Mouse (Mus musculus) heart, adult 9 months (tissue): ENCODE results near the gene Med6.
A peak's percentile ranks its signal among the peaks of the same experiment; 100 is the strongest.

Experiments
- DNase-seq, 2 experiments: peaks; one replicate each; pipeline ENCODE4 v3.0.0; 2022; ENCODE audit warnings: low spot score in 2 of 2

Med6 gene

DNA sequence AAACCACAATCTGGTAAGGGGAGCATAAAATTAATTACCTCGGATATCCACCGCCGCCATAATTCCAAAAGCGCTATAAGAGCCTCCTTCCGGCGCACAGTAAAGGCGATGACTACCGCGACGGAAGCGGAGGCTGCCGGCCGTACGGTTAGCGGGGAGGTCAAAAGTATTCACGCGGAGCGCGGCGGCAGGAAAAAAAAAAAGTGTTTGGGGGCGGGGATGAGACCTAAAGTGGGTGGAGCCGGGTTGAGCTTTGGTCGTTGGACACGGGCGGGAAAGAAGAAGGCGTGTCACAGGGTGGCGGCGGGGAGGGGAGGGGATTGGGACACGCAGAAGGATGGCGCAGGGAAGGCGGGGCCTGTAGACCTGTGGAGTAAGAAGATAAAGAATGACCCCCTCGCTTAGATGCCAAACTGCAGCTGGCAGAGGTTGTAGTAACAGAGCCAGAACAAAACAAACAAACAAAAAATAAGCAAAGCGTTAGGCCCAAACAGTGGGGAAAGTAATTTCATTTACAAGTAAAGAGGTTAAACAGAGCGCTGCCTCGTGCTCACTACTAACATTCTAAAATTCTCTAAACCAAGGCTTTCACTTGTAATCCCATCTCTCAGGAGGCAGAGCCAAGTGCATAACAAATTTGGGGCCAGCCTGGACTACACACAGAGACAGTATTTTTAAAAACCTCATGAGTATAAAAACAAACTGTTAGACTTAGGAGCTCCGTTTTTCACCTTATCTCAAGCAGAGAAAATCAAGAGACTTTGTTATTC is at the start of gene Med6:
Gene Med6 (minus strand): TSS at position 107 of the 770 bp plus-strand sequence.
- peak; percentile 89 to 92 for DNase-seq

DNA sequence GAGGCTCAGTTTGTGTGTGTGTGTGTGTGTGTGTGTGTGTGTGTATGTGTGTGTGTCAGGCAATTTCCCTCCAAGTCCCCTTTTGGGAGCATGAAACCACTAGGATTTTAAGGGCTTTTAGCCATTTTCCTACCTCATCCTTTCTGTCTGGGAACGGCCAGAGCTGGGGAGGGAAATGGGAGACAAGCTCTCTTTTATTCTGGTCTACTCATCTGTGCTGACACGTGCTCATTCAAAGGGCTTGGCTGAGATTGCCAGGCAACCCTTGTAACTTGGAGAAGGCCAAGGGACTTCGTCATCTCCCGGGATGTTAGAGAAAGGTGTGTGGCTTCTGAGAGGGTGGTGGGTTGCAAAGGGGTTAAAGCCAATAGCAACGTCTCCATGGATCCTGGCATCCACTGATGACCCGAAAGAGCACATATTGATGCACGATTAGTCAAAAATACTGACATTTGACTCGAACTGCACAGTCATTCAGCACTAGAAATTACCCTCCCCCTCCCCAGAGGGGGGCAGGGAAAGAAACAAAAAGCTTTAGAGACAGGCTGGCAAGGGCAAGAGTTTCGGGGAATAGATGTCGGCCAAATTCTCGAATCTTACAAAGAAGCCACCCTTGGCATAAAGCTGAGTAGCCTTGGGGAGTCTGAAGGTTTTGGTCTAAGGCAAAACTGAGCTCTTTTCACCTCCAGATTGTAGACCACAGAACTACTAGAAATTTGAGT is 47.7 kb upstream of the Med6 start:
- DNase-seq: no peak

DNA sequence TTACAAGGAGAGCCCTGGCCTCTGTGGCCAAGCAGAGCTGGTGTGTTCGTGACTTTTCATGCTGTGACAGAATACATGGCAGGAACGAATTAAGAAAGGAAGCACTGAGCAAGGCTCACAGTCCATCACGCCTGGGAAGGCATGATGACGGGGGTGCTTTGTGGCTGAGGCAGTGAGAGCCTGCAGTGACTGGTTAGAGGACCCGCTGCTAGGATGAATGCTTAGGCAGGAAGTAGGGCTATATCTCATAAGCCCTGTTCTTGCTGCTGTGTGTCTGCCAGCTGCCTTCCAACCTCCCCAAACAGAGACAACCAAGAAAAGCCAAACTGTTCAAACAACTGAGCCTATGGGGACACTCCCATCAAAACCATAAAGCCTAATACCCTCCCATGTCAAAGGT is 45.8 kb upstream of the Med6 start:
- no peak for DNase-seq

DNA sequence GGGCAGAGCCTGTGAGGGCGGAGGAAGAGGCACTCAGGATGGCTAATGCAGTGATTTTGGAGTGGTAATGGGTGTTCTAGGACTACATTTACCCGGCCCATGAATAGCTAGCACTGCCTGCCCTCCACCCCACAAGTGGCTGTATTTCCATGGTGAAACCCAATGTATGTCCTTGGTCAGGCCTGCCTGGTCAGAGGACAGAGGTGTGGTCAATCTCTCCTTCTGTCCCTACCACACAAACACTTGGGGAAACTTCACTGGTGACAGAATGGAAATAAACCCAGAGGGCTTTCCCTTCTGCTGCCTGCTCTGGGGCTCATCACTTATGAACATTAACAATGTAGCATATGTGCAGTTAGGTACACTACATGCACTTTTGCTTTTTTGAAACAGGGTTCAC is 38.4 kb upstream of the Med6 start:
- DNase-seq: no peak

DNA sequence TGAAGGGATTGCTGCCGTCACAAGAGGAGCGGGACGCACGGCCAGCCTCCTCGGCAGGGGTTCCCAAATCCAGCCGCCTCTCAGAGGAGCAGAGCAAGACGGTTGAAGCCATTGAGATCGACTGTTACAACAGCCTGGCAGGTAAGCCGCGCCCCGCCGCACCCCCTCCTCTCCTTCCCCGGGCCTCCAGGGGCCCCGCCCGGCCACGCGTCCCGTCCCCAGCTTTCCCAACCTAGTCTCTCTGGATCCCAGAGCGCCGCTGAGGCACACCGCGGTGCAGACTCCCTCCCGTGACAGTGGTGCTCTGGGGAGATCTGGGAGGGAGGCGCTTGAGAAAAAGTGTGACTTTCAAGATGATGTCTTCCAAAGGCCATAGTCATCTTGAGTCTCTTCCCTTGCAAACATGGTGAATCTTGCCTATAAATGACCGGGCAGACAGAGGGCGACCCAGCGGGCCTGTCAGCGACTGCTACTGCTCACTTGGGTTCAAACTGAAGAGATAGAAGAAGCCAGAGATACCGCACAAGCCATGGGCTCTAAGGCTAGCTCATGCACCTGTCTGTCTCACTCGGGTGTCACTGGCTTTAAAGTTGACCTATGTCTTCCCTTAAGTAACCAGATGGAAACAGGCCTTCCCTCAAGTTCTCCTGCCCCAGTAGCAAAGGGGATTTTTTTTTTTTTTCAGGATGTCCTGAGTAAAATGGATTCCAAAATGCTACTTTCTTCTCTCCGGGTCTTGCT is 37.0 kb upstream of the Med6 start:
- DNase-seq: peak; percentile 1

DNA sequence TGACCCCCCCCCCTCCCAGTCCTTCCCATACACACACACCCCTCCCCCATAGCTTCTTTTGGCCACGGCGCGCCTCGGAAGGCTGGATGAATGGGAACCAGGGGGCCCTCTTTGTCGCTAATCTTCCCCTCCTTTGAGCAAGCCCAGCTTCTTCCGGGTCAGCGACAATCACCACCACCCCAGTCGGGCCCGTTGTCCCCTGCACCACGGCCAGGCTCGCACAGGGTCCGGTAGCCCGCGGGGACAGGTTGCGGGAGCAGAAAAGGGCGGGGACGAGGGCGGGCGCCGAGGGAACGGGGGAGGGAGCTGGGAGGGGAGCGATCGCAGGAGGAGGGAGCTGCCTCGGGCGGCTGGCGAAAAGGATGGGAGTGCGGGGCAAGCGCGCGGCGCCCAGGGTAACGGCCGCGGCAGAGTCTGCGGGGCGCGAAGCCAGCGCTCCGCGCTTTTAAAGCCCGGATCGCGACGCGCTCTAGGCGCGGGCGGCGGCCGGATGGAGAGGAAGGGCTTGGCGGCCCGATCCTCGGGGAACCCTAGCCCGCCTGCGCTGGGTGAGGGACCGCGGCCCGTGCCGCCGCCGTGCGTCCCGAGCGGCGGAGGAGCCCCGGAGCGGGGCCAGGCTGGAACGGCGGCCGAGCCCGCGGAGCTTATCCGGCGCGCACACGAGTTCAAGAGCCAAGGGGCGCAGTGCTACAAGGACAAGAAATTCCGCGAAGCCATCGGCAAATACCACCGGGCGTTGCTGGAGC is 36.3 kb upstream of the Med6 start, which contains the start of gene Ttc9:
Gene Ttc9 (plus strand): TSS at position 335 of the 746 bp plus-strand sequence.
- DNase-seq: peak; percentile 6 to 7

DNA sequence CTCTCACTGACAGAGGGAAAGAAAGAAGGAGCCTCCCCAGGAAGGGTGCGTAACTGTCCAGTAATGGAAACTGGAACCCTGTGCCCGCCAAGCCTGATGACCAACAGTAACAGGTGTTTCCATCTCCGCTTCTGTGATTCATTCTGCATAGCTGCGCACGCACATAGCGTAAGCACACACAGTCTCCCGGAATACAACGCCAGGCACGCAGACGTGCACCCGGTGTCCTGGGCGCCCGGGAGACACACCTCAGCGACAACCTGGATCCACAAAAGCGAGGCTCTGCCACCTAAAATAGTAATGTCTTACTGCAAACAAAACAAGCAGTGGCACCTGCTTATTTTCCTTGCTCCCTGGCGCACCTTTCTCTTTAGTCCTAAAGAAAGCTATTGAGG is 35.7 kb upstream of the Med6 start:
- peak in 1 of 2 experiments; percentile 4 for DNase-seq

DNA sequence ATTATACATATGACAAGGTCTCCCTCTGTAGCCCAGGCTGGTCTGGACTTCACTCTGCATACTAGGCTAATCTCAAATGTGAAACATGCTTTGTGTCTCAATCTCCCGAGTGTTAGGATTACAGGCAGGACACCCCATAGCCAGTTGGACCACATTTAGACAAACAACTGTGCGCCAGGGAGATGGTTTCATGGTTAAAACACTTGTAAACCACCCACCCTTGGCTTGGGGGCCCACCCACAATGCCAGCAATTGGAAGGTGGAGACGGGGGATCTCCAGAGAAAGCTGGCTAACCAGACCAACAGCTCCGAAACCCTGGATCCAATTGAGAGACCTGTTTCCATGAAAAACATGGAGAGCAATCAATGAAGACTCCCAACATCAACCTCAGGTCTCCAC is 33.3 kb upstream of the Med6 start:
- no peak for DNase-seq

DNA sequence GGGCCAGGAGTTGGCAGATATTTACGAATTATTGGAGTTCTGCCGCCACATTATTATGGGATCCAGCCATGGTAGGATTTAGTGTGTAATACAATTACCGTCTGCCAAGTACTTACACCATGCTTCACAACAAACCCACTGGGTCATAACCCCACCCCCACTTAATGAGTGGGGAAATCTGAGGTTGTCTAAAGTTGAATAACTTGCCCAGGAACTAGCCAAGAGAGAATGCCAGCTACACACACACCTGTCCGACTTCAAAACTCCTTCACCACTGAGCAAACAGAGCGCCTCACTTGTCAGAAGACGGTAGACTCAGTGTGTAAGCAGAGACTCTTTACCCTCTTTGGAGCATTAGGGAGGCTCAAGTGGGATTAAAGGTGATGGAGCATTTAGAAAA is 32.6 kb upstream of the Med6 start:
- no peak for DNase-seq

DNA sequence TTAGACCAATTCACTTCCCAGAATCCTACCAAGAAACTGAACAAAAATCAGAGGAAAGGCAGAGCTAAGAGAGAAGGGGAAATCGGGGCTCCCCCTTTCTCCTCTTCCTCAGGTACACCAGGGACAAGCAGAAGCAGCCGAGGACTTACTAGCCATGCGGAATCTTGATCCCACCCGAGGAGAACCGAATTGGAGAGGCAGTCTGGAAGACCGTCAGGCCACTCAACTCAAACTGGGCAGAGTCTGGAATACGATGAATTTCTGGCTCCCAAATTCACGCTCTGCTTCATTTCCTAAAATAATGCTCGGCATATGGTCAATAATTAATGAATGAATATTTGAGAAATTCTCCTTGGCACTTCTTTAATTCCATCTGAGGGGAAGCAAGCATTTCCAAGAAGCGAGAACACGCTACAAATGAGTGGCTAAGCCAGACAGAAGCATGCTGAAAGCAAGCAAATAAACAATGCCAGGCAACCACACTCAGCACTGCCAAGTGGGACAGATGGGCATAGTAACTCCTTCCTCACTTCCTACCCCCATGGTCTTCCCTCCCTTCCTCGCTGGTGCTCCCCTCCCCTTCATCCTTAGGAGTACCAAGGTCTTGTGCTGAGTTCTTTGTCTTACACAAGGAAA is 31.5 kb upstream of the Med6 start:
- no peak for DNase-seq

DNA sequence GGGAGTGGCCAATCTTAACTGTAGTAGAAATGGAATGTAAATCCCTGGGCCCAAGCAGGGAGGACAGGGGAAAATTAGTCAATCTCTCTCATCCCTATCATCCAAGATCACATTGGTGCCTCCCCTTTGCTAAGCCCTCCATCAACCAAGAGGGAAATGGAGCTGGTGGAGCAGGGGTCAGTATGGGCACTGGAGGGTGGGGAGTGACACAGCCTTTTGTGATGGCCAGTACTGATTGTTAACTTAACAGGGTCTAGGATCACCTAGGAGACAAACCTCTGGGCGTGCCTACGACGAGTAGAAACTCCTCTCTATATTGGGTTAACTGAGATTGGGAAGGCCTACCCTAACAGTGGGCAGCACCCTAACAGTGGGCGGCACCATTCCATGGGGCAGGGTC is 28.6 kb upstream of the Med6 start:
- no peak for DNase-seq

DNA sequence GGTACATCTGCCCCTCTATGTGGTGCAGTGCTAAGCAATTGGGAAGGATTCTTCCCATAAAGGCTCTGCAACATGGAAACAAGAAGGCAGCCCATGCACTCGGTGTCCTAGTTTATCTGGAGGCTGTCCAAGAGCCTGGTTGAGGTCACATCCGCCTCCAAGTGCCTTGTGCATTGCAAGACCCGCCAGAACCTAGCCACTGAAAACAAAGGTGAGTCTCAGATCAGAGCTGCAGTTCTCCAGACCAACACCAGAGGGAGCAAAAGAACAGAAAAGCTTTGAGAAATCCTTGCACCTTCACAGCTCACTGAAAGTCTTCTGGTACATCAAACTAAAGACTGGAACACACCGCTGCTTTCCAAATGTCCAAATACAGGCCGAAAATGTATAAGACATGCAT is 24.5 kb upstream of the Med6 start:
- peak; percentile 28 to 58 for DNase-seq

DNA sequence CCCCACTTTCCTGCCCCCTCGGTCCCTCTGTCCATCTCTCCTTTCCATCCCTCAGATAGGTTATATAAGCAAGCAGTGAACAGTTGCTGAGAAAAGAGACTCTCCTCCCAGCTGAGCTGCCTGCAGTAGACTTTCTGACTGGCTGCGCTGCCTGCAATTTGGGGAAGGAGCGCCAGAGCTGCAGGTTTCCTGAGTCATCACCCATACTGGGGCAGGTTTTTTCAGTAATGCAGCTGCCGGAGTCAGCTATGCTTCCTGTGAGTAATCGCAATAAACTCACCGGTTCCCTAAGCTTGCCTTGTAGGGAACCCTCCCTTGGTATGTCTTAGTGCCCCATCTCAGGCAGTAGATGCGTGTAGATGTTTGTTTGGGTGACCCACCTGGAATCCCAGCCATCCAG is 22.2 kb upstream of the Med6 start:
- no peak for DNase-seq

DNA sequence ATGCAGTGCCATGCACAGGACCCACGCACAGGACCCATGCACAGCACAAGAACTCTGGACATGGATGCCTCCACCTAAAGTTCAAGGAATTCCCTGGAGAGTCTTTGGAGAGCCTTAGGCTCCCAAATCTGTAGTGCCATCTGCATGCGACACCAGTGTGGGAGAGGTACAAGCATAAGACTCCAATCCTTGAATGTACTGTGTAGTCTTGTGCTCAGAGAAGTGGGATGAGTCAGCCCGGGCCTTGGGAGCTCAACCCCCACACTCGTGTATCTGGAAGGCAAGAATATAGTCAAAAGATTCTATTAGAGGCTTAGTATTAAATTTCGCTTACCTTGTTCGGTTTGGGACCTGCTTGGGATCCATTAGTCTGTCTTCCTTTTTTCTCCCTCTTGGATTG is 21.0 kb upstream of the Med6 start:
- DNase-seq: no peak

DNA sequence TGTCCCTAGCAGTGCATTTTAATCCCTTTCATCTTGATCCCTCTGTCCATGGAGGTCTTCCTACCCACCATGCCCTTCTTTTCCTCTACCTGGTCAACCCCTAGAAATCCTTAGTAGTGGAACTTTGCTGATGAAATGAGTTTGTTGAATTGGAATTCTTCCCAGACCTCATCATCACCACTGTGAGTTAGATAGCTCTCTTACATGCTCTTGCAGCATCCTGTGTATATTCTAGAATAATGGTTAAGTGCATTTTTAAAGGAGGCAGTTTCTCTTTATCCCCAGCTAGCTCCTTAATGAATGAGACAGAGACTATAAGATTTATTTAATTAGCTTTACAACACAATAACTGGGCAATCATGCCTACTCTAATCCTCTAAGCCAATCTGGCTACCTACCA is 14.6 kb upstream of the Med6 start:
- no peak for DNase-seq

DNA sequence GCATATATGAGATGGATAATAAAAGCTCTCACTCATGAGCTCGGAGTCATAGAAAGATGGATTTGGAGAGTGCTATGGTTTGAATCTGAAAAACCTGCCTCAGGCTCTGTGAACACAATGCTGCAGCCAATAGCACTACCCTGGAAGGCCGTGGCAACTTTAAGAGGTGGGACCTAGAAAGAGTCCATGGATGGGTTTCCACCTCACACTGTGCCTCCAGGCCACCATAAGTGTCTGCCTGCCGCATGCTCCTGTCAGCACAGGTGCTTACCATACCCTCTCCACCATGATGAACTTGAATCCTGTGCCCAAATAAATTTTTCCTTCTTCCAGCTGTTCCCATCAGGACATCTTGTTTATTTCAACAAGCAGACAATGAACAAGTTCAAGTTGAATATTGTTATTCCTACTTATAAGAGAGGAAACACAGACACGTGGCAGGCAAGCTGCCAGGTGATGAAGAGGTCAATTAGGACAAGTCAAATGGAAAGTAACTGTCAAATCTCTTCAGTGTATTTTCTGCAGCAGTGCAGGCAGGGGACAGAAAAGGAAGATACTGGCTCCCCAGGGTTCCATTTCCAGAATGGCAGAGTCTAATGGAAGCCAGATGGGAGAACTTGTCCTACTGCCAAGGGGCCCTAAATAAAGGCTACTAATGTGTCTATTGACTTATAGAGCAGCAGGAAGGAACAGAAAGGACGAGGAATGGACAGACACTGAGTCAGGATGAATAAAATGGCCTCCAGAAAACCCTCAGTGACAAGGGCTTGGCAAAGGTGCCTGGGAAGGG is 10.4 kb upstream of the Med6 start:
- DNase-seq: no peak

DNA sequence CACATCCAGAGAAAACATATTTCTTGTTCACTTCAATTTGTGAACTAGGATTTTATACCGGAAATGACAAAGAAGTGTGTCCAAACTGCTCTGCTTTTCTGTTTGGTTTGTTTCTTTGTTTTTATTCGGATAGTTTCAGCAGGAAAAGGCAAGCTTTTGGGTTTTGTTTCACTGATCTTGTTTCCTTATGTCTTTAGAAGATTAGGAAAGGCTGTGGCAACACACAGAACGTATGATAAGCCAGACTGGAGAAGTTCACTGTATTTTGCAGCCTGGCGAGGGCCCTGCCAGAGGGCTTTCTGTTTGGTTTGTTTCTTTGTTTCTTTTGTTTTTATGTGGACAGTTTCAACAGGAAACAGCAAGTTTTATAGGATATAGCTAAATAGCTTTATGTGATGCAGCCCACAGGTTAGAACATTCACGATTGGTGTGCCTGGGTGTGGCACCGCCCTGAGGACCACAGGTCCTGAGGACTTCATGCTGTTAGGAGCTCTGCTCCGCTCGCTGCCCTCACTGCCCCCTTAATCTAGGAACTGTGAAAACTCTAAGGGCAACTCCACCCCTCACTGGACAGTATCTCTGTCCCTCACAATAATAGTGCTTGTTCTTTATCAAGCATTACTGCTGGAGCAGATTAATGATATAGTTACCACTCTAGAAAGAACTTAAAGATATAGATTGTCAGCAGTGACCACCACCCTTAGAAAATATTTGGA is 1.9 kb upstream of the Med6 start:
- DNase-seq: no peak

DNA sequence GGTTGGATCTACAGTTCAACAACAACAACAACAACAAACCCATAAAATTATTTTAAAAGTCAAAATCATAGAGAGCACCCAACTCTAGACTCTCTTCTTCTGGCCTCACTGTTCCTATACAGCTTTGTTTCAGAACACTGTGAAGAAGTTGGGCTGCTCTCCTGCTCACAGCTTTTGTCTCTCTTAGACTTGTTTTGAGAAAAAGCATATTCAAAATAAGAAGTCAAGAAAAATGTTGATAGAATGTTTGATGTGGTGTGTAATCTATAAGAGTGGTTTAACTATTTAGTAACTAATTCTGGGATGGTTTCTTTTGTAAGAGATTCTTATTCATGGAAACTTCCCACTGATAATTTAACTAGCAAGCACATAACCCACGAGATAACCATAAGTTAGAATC is 26.4 kb downstream of the Med6 start, which contains the start of gene Adam21:
Gene Adam21 (minus strand): TSS at position 101 of the 400 bp plus-strand sequence.
- DNase-seq: no peak

DNA sequence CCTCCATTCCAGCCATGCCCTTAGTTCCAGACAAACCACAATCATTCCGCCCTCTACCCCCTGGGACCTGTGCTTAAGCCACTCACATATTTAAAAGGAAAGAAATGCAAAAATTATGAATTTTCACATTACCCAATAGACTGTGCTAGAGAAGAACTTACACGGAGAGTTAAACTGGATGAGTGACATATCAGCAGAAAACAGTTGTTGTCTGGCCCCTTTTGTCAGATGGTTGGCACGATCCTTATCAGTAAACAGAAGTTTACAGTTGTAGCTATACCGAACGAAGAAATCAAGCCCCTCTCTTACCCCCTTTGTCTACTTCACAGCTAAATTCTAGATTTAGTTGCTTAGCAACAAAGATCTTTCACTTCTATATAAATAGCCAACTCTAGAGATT is 26.9 kb downstream of the Med6 start:
- no peak for DNase-seq

DNA sequence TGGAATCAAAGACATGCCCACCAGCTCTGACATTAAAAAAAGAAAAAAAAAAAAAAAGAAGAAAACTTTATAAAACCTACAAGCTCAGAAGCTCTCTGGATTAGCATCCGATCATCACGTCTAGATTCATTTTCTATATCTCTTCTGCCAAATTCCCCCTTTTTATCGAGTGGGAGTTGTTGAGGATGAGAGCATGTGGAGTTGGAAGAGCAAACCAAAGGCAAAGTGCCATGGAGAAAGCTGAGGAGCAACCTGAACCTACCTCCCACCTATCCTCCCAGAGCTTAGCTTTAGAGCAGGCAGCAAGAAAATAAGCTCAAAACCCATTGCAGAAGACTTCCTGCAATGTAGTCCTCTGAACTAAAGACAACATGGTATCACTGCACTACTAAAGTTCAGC is 30.6 kb downstream of the Med6 start:
- no peak for DNase-seq
